Mouse (Mus musculus) liver, adult 2 months (tissue): ENCODE measurements at regions not wholly inside any gene's neighbourhood (a gene's known extent, or its start where the extent isn't known, plus 50 kb on each side); places are given as distances from the start of the nearest gene placed in this dataset.

Experiments used
- CTCF ChIP-seq: fragments of 200-500 bp; IDR thresholded peaks from 2 replicates; pipeline ENCODE4 v1.5.1; 2011; ENCODE audit warnings: low read depth, low read length, control low read depth
- POLR2A ChIP-seq: fragments of 200-500 bp; IDR thresholded peaks from 2 replicates; pipeline ENCODE4 v1.6.1; 2011; ENCODE audit warnings: low read length, control low read depth; ENCODE audit not compliant: insufficient read depth; ENCODE audit errors: extremely low read depth

GRCm38 (mm10) chr9:101690402-101690861 is 171.2 kb upstream of the 9630041A04Rik start:
- TF ChIP-seq CTCF = no peak
- no peak for TF ChIP-seq POLR2A
